Mouse (Mus musculus) Muller cell, postnatal 12 days (primary cell): ENCODE results near the gene Cadps.
A peak's percentile ranks its signal among the peaks of the same experiment; 100 is the strongest.

ENCODE experiments used
- DNase-seq: peaks from one replicate; pipeline ENCODE4 v3.0.0-alpha.2; 2015; ENCODE audit errors: inconsistent ontology term

Gene Cadps

GRCm38 (mm10) chr14:12507018-12507417 lies 315.9 kb downstream of the Cadps start:
- no peak for DNase-seq

DNA sequence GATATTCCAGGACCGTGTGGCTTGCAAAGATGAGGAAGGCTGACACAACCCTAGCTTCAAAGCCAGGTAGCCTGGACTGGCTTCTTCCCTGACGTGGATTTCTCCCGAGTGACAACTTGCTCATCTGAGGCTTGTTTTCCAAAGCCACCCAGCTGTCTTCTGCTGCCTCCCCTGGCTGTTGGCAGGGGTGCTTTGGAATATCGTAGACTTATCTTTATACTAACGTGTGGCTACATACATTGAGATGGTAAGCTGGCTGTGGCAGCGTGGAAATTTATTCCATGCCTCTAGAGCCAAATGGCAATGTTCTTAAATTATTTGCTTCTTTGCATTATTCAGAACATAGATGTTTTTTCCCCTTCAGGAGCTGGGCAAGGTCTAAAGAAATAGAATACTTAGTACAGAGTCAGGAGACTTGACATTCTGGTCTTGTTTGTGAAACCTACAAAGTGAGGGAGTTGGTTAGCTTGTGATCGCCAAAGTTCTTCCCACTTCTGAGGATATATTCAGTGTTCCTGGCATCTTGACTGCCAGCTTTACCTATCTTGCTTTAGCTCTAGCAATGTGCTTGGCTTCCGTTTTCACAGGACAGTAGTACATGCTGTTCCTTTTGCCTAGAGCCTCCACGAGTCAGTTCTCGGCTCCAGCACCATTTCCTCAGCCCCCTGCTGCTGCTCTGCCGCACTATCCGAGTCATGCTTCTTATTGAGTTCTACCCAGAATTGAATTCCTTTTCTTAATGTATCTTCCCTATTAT lies 318.5 kb downstream of the Cadps start:
- no peak for DNase-seq

DNA sequence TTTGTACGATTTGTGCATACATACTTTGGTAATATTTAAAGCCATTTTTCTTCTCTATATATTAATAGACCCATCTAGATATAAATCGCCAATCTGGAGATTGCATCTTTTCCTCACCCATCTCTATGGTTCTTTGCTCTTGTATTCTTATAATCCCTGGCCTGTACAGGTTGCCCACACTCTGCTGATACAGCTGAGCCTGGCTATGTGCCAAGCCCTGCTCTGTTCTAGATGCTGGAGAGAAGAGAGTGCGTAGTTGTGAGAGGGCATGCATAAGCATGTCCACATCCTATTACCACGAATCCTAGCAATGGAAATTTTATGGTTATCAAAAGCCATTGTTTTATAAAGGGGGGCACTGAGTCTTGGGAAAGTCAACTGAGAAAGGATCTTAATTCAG lies 360.7 kb downstream of the Cadps start:
- no peak for DNase-seq

GRCm38 (mm10) chr14:12459700-12460099 lies 363.2 kb downstream of the Cadps start:
- DNase-seq: no peak

DNA sequence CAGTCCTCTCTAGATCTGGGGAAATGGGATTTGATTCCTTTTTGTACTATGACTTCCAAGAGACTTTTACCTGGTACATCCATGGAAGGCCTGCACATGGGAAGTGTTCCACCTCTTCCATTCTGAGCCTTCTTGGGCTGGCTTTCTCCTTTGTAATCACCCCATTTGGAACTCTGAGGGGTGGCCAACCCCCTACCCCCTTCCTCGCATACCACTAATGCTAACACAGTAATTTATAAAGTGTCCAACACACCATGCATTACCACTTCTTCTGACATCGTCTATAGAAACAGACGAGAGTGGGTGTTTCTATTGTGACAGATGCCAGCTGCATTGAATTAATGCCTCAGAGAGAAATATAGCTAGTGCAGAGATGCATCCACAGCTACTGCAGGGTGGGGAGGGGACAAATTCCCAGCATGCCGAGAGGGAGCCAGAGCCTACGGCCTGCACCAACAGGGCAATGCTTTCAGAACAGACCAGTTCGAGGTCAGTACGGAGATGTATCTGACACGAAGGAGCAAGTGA lies 367.8 kb downstream of the Cadps start:
- no peak for DNase-seq

GRCm38 (mm10) chr14:12450807-12451206 lies 372.1 kb downstream of the Cadps start:
- no peak for DNase-seq

DNA sequence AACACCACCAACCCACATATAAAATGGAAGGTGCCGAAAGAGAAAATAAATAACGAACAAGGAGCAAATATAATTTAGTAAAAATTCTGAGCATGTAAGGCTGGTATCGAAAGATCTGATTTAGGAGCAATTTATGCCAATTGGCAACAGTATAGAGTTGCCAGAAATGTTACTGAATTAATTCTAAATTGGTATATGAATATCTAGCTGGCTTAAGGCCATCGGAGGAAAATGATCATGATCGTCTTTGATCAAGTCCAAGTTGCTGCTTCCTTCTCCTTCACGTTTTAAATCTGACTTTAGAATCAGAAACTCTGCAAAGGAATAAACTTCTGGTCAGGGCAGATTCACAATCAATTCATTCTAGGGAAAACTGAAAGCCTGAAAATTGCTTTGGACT lies 374.0 kb downstream of the Cadps start:
- no peak for DNase-seq

- no peak for DNase-seq
These were observed 381.9 kb downstream of the Cadps start for GRCm38 (mm10) chr14:12441019-12441418.

DNA sequence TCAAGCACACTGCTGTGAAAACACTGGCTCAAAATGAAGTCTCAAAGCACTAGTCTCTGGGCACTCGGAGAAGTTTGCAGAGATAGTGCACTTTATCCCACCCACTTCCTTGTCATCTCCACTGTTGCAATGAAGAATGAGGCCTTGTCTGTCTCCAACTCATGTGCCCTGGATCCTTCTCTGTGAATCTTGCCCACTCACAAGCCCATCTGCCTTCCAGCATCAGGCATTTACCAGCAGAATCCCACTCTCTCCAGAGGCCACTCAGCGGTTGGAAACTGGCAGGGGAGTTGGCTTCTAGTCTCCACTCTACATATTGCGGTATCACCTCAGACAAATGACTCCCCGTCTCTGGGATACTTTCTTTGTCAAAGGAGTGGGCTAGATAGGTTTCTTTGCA lies 384.9 kb downstream of the Cadps start:
- DNase-seq: no peak

- DNase-seq: no peak
These were observed 385.5 kb downstream of the Cadps start for GRCm38 (mm10) chr14:12437422-12437821.

GRCm38 (mm10) chr14:12436903-12437368 lies 385.9 kb downstream of the Cadps start:
- no peak for DNase-seq

DNA sequence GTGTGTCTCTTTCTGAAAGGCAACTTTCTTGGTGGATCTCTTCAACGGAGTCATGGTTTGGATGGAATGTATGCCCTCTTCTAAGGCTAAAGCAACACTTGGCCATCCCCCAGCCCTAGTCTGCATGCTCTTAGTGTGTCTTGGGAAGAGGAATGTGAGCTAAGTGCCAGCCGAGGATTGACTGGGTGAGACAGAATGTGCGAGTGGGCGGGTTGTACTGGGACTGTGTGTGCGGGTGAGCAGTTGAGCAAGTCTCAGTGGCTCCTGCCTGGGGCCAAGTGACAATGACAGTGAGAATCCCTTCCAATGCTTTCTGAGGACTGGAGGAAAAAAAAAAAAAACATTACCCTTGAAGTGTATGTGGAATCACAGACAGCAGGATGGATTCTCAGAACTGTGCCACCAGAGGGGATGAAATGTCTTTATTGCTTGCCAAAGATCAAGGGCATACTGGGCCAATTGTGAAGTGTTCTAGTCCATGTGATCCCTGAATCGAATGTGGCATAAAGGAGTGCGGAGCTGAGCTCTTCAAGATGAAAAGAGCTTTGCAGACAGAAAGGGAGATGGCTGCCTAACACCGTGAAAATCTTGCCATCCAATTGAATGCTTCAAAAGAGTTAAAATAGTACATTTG lies 394.7 kb downstream of the Cadps start:
- DNase-seq: peak; percentile 85

DNA sequence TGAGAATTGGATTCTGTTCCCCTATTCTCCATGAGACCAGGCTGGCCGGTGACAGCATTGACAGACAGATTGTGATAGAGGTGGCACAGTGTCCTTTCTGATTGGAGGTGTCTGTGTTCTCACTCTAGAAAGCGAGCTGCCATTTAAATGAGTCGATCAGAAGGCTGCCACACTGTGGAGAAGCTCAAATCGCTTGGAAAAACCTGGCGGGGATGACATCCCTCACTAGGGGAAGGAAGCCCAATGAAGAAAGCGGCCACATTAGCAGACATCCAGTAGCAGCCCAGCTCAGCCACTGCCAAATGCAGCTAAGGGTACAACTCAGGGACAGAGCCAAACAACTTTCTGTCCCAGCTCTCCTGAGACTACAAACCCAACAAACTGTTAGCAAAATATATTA lies 397.6 kb downstream of the Cadps start:
- DNase-seq: no peak

- DNase-seq: peak; percentile 36
These were observed 412.6 kb downstream of the Cadps start for GRCm38 (mm10) chr14:12410276-12410675.

DNA sequence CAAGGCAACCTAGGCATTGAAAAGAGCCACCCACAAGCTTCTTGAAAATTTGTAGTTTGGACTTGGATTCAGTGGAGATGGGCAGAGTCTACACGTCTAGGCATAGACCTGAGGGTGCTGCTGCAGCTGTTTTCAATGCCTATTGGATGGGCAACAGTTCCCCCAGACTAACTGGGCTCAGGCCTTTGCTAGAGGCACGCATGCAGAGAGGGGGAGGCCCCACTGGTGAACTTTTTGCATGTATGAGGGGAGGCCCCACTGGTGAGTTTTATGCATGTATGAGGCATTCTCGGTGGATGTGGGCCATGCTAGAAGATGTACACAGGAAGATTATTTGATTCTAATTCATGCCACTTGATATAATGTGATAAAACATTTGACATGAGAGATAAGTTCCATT lies 413.1 kb downstream of the Cadps start:
- no peak for DNase-seq

- DNase-seq: no peak
These were observed 416.3 kb downstream of the Cadps start for GRCm38 (mm10) chr14:12406588-12406987.

DNA sequence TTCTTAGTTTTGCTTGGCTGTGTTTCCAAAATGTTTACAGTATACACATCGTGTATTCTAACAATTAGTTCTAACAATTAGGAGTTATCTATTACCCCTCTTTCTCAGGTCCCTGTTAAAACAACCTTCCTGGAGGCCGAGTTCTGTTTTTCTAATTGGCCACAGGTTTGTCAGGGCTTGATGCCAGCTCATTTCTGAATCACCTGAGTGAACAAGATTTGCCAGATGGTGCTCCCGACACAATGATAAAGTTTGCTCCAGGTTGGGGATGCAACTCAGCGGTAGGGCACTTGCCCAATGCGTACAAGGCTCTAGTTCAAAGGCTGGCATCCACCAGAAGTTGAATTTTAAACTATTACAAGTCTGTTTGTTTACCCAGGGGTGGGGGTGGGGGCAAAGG lies 417.7 kb downstream of the Cadps start:
- DNase-seq: no peak

- no peak for DNase-seq
These were observed 418.2 kb downstream of the Cadps start for GRCm38 (mm10) chr14:12404724-12405123.

DNA sequence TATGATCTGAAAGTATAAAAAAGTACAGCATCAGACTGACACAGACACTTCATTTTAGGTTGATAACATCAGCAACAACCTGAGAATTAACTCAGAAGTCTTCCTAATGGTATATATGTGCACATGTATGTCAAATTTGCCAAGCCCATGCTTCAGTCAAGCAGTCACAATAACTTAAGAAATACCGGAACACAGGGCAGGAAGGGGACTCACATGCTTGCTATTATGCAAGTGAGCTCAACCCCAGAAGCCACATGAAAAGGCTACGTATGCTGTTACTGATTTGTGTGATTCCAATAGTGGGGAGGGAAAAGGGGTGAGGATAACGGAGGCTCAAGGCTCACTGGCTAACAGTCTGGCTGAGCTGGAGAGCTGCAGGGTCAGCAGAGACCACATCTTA lies 418.8 kb downstream of the Cadps start:
- DNase-seq: no peak

- DNase-seq: peak; percentile 77
These were observed 422.8 kb downstream of the Cadps start for GRCm38 (mm10) chr14:12400116-12400515.

DNA sequence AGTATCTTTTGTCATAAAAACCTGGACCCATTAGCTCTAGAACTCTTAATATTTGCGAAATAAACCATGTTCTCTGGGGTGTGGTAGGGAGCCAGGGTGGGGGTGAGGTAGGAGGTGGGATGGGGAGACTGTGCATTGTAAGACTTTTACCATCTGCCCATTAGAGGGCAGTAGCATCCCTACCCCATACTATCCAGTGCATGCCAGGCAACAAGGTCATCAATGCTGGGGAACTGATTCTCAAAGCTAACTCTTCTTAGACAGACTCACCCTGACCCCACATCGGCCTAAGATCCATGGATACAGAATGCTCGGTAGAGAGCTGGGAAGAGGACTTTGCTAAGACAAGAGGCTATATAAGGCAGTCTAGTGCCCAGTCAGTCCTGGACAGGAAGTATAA lies 425.3 kb downstream of the Cadps start:
- DNase-seq: no peak

DNA sequence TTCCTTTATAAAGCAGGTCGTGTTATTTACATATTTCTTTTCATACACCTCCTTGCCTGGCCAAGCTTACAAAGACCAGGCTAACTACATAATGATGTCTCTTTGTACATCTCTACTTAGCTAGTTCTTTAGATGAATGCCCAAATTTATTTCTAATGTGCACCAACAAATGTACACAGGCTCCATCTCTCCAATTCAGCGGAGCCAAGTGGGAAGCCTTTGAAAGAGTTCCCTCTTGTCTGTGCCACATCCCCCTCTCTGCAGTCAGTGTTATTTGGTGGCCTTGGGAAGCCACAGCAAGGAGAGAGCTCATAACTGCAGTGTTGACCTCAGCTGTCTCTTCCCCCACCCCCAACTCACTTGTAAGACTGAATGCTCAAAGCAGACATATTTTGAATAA lies 428.6 kb downstream of the Cadps start:
- no peak for DNase-seq

GRCm38 (mm10) chr14:12393271-12393861 lies 429.5 kb downstream of the Cadps start:
- DNase-seq: no peak
